Mouse (Mus musculus) forebrain, embryonic 15.5 days (tissue): ENCODE data around the gene Ap1s3. TPM values are rescaled to one million over a fixed set of nuclear protein-coding genes. Genes with fewer than 3 reads are reported as not detected.

Source experiments
- ATAC-seq: fragments of 200-750 bp; cut with Nextera tagmentation; replicated peaks from 2 replicates; pipeline ENCODE4 v1.8.0; 2017; ENCODE audit warnings: mild to moderate bottlenecking, moderate TSS enrichment, moderate library complexity
- H3K27ac ChIP-seq: fragments of 300-500 bp; sonication (generic); replicated peaks from 2 replicates; pipeline ENCODE4 v1.5.1; 2015; ENCODE audit warnings: mild to moderate bottlenecking, inconsistent platforms
- H3K27me3 ChIP-seq: fragments of 300-500 bp; sonication (generic); 2 replicates; pipeline ENCODE4 v1.6.1; 2015; ENCODE audit warnings: inconsistent platforms
- H3K36me3 ChIP-seq: fragments of 300-500 bp; sonication (generic); 2 replicates; pipeline ENCODE4 v1.6.1; 2015; ENCODE audit warnings: mild to moderate bottlenecking, inconsistent platforms
- H3K4me1 ChIP-seq: fragments of 300-500 bp; sonication (generic); 2 replicates; pipeline ENCODE4 v1.6.1; 2015; ENCODE audit warnings: inconsistent platforms
- H3K4me2 ChIP-seq: fragments of 300-500 bp; sonication (generic); replicated peaks from 2 replicates; pipeline ENCODE4 v1.6.1; 2015; ENCODE audit warnings: mild to moderate bottlenecking, inconsistent platforms
- H3K4me3 ChIP-seq: fragments of 300-500 bp; sonication (generic); 2 replicates; pipeline ENCODE4 v1.5.1; 2015; ENCODE audit warnings: mild to moderate bottlenecking, inconsistent platforms
- H3K9ac ChIP-seq: fragments of 300-500 bp; sonication (generic); replicated peaks from 2 replicates; pipeline ENCODE4 v1.6.1; 2015; ENCODE audit warnings: mild to moderate bottlenecking, inconsistent platforms
- H3K9me3 ChIP-seq: fragments of 300-500 bp; sonication (generic); 2 replicates; pipeline ENCODE4 v1.6.1; 2016; ENCODE audit warnings: inconsistent platforms
- WGBS: fragments of 180-500 bp; shearing (Covaris S2); methylation state at CpG from one replicate; pipeline ENCODE4 v1.1.7; 2015; ENCODE audit warnings: mixed read lengths; 5-methylcytosine and 5-hydroxymethylcytosine counted together
- polyA plus RNA-seq: library from polyadenylated mRNA; unstranded; fragments of >200 nt; fragmentation: Nextera tagmentation; extraction: Ambion mirVana; gene quantifications from 2 replicates; pipeline ENCODE4 v1.2.1, GENCODE M21; 2015

Gene Ap1s3
- polyA plus RNA-seq, 1 experiment from 2014 or later = not detected

DNA sequence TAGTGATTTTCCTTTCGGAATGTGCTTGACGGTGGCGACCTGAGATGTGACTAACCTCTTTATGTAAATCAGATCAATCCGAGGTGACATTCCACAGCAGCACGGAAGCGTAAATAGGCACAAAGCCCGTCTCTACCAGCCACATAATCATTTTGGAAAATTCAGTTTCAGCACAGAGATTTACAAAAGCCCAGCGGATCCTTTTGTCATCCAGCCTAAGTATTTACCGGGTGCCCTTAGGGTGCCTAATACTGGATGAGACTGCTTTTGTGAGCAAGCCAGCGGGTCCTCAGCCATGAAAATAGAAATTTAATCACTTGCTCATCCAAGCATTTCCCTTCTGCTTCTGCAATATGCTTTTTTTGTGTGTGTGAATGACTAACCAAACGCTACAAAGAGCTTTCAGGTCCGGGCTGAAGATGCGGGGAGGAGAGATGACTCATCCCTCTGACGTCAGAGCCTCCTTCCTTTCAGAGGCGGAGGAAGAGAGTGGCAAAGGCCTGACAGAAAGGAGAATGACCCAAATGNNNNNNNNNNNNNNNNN lies 90.6 kb downstream of the Ap1s3 start:
- H3K9ac ChIP-seq = peak overlapping the region; percentile 56
- H3K36me3 ChIP-seq = no peaks in the 10 kb centered on the region
- H3K27me3 ChIP-seq = no peaks in the 10 kb centered on the region
- no peaks in the 10 kb centered on the region for H3K9me3 ChIP-seq
- WGBS = under 1% methylated on average over 15 of the region's 15 CpGs
- peak overlapping the region; percentile 58 for H3K4me2 ChIP-seq
- H3K4me3 ChIP-seq = peak overlapping the region; percentile 45
- peak overlapping the region; percentile 90 for H3K27ac ChIP-seq
- H3K4me1 ChIP-seq = peaks cover 12% of the 10 kb centered on the region
- peak; percentile 95 for ATAC-seq

DNA sequence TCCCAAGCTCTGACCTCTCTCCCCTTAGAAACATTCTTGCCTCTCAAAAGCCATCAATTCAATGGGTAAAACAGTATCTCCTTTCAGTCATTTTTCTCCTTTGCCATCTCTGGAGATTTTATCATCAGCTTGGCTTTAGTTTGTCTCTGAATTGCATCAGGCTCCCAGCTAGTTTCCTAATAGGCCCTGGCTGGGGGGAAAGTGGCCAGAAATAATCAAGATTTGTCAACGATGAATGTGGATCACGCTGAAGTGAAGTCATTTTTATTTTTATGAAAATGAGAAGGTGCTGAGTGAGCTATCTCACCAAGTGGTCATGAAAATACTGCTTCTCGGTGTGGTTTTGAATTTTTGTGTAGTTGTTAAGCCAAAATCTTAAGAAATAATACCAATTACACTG lies 94.4 kb downstream of the Ap1s3 start:
- H3K4me2 ChIP-seq = no peak overlapping the region
- H3K4me3 ChIP-seq = no peak overlapping the region
- no peak overlapping the region for H3K27ac ChIP-seq
- no peaks in the 10 kb centered on the region for H3K36me3 ChIP-seq
- H3K4me1 ChIP-seq = peaks cover 12% of the 10 kb centered on the region
- ATAC-seq = no peak
- 91% methylated on average over 3 of the region's 3 CpGs for WGBS
- H3K9me3 ChIP-seq = no peaks in the 10 kb centered on the region
- no peak overlapping the region for H3K9ac ChIP-seq
- no peaks in the 10 kb centered on the region for H3K27me3 ChIP-seq

DNA sequence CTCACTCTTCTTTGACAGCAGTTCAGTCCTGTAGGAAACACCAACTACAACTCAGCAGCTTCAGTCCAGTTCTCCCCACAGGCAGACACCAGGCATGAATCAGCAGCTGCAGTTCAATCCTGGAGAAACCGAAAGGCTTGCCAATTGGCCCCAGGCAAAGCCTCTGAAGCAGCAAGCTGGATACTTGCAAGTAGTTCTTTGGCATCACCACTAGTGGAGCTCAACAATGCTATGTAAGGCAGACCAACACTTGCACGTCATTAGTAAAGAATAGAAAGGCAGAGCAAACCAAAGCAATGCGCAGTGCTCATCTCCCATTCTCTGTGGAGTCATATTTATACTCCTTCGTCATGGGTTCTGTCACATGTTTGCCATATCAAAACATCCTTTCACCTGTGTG lies 99.9 kb downstream of the Ap1s3 start:
- Histone ChIP-seq H3K9ac (no peak overlapping the region), H3K4me2 (no peak overlapping the region), H3K27ac (no peak overlapping the region), H3K36me3 (no peaks in the 10 kb centered on the region), H3K9me3 (no peaks in the 10 kb centered on the region), H3K4me1 (no peaks in the 10 kb centered on the region), H3K4me3 (no peak overlapping the region), H3K27me3 (no peaks in the 10 kb centered on the region)
- WGBS = 75% methylated on average over 4 of the region's 4 CpGs
- ATAC-seq = no peak

DNA sequence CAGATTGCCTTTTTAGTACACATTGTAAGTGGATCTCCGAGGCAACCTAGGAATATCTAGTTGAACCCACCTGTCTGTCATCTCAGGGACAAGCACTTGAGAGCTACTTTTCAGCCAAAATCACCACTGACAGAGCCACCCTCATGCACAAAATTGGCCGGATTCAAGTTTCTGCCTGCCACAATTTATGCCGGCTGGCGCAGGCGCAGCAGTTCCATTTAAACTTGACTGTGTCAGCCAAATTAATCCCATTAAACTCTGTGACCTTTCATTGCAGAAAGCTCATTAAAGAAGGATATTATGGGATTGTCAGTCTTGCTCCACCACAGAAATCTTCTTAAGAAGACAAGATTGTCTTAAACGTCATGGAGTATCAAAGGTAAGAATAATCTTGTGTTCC lies 100.6 kb downstream of the Ap1s3 start:
- Histone ChIP-seq H3K27me3 (no peaks in the 10 kb centered on the region), H3K27ac (no peak overlapping the region), H3K9ac (no peak overlapping the region), H3K4me1 (no peaks in the 10 kb centered on the region), H3K36me3 (no peaks in the 10 kb centered on the region), H3K4me3 (no peak overlapping the region), H3K9me3 (no peaks in the 10 kb centered on the region), H3K4me2 (no peak overlapping the region)
- no peak for ATAC-seq
- WGBS = 49% methylated on average over 6 of the region's 6 CpGs

DNA sequence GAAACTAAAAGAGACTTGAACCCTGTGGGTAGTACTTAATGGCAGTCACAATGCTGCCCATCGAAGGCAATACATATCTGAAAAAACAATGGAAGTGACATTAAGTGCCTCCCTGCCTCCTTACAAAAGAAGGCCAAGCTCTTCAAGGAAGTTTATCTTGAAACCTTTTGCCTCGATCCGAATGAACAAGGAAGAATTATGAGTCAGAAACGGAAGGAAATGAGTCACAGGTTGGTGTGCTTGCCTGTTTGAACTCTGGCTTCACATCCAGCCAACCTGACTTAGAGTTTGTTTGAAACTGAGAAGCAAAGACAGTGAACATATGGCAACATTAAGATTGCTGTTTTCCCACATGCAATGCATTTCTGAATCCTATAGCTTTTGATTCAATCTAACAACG lies 110.6 kb downstream of the Ap1s3 start:
- Histone ChIP-seq H3K9me3 (no peaks in the 10 kb centered on the region), H3K27me3 (no peaks in the 10 kb centered on the region), H3K36me3 (no peaks in the 10 kb centered on the region), H3K27ac (no peak overlapping the region), H3K4me2 (no peak overlapping the region), H3K9ac (no peak overlapping the region), H3K4me3 (no peak overlapping the region), H3K4me1 (no peaks in the 10 kb centered on the region)
- 85% methylated on average over 5 of the region's 5 CpGs for WGBS
- ATAC-seq = no peak

Other genes starting within 250 kb of the Ap1s3 start
- gene Scg2, start 231.9 kb downstream of the Ap1s3 start, polyA plus RNA-seq = 48.1 and 53.8 TPM in 2 replicates
- 45.8 and 47.4 TPM in 2 replicates for gene Mrpl44, start 104.0 kb upstream of the Ap1s3 start, polyA plus RNA-seq
- 79.6 and 87.1 TPM in 2 replicates for gene Wdfy1, start 104.2 kb upstream of the Ap1s3 start, polyA plus RNA-seq
- gene Serpine2, start 189.2 kb upstream of the Ap1s3 start, polyA plus RNA-seq = 47.6 and 55.5 TPM in 2 replicates